Mouse (Mus musculus) lung, postnatal 10 days (tissue): ENCODE results near the gene Smim24.

Experiments
- DNase-seq: peaks from one replicate; pipeline ENCODE4 v3.0.0; 2021

Gene Smim24

GRCm38 (mm10) chr10:81441019-81441418, 48.2 kb downstream of the Smim24 start:
- DNase-seq, result no peak
